Mouse (Mus musculus) frontal cortex, adult 2 months (tissue): ENCODE data around the gene Fdxr. TPM values are rescaled to one million over a fixed set of nuclear protein-coding genes. Genes with fewer than 3 reads are reported as not detected.

Source experiments
- DNase-seq, 2 experiments: peaks; one replicate each; pipeline ENCODE4 v3.0.0; 2022; ENCODE audit warnings: low spot score in 1 of 2; ENCODE audit errors: extremely low spot score in 1 of 2
- polyA plus RNA-seq: library from polyadenylated mRNA; depleted of rRNA; stranded (reverse); fragments of >200 nt; gene quantifications from 2 replicates; pipeline ENCODE4 v1.2.3, GENCODE M21; 2012

The Fdxr gene
- polyA plus RNA-seq, 1 experiment: 34.4 TPM

DNA sequence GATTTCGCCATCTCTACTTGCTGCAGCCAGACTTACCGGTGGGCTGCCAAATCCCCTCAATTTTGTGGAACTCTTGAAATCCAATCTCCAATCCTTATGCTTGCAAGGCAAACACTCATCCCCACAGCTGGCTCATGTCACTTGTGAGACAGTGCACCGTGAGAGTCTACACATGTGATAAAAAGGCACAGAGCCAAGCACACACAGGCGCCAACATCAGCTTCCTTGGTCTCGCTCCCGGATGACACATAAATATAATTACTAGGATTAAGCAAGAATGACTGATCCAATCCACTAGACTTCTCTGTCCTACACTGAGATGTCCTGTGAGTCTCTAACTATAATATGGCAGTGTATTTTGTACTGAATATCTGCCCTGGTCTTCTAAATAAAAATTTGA is 14.1 kb upstream of the Fdxr start:
- DNase-seq: peak in 1 of 2 experiments; percentile 41

DNA sequence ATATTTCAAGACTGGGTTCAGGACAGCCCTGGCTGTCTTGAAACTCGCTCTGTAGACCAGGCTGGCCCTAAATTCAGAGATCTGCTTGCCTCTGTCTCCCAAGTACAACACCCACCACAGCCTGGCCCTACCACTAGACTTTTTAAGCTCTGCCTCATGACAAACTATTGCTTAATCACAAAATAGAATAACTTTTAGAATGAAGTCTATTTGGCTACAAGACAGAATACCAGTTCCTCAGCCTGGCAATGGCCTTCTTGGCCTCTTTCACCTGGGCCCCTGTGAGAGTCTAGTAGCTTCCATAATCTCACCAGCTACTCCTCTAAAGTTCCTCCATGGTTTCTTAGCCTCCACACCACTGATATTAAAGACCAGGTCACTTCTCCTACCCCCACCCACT is 13.5 kb upstream of the Fdxr start:
- no peak for DNase-seq

DNA sequence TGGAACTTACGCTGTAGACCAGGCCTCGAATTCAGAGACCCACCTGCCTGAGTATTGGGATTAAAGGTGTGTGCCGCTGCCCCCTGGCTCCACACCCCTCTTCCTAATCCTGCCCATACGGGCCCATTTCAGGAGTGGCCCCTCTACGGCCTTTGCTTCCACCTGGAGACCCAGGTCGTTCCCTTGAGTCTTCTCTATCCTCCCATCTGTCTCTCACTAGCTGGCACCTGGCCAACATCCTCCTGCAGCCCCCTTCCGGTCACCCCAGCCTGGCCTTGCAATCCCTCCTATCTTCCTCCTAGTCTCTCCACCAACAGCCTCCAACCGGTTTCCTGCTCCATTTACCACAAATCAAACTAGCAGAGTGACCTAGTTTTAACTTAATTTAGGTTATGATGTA is 13.0 kb upstream of the Fdxr start:
- no peak for DNase-seq

DNA sequence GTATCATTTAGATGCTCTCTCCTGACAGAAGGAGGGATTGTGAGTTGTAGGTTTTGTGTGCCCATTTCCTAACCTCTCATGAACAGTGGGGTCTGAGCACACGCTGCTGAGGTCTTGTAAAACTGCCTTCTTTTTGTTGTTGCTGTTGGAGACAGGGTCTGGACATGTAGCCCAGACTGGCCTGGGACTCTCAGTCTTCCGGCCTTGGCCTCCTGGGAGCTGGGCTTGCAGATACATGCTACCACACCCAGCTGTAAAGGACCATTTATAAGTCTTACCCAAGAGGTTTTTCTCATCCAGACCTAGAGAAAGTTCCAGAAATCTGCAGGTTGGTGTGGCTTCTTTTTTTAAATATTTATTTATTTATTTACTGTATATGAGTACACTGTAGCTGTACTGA is 11.5 kb upstream of the Fdxr start:
- no peak for DNase-seq

DNA sequence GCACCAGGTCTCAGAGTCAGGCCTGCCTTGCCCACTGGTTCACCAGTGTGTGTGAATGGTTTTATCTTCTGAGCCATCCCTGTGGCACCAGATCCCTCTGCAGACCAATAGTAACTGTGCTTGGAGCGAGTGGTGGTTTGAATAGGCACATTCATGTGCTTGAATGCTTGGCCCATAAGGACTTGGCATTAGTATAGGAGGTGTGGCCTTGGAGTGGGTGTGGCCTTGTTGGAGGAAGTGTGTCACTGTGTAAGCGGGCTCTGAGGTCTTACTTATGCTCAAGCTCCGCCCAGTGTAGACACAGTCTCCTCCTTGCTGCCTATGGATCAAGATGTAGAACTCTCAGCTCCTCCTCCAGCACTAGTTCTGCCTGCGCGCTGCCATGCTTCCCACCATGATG is 10.5 kb upstream of the Fdxr start:
- no peak for DNase-seq

DNA sequence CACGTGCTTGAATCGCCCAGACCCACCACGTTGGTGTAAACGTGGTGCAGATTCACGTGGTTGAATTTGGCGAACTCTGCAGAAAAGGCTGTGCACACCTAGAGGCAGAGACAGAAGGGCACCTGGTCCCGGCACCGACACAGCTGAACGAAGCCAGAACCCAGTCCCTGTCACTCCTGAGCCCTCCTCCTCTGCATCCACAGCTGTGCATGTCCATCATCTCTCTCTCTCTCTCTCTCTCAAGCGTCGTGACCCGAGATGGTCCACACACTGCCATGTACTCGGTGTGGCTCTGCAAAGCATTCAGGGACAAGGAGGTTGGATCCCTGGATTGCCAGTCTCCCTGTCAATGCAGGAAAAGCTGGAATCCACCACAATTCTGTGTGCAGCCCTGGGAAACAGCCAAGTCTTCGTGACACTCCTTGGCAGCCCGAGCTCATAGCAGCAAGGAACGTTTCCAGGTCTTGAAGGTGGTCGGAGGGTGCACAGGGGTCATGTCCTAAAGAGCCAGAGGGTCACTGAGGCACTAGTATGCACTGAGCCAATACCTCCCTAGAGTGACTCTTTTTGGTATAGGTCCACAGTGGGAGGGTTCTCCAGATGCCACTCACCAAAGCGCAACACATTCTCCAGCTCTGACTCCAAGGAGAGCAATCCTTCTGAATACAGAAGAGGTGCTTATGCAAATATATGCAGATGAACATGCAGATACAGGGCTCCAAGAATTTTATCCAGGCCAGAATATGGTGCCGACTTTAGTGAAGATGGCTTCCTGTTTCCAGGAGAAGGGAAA is 9.5 kb upstream of the Fdxr start:
- peak in 1 of 2 experiments; percentile 48 for DNase-seq

DNA sequence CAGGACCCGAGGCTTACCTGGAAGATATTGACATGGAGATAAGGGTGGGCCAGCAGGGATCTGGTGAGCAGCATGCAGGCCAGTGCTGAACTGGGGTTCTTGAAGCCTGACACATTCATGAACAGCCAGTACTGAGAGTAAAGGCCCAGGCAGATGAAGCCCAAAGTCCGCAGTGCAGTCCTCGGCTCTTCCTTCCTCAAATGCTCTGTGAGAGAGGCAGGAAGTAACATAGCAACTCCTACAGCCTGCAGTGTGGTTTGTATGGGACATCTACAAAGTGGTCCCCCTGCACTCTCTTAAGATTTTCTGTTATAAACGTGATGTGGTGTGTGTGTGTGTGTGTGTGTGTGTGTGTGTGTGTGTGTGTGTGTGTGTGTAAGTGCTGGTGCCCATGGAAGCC is 8.4 kb upstream of the Fdxr start:
- DNase-seq: no peak

DNA sequence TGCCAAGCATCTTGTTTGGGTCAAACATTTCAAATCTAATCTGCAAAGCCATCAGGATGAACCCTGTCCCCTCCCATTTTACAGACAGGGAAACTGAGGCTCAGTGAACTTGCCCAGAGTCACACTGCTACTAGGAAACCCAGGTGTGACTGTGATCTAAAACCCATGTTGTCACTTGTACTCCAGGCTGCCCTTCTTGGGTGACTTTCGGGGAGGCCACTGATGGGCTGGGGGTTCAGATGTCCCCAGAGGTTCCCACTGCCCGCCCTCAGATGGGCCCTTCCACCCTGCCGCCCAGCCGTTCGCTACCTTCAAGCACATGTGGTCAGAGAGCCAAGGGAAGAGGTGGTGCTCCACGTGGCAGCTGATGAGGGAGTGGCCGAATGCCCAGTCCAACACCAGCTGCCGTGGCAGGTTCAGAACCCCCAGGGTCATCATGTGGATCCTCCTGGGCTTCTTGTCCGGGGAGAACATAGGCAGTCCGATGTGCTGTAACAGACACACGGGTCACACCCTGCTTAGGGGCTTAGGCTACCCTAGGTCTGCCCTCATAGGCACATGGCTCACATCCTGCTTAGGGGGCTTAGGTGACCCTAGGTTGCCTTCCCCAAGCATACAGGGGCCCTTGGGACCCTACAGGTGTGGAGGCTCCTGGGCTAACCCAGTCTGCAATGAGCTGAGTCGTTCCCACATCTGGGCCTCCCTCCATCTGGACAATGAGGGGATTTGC is 7.2 kb upstream of the Fdxr start:
- DNase-seq: no peak

DNA sequence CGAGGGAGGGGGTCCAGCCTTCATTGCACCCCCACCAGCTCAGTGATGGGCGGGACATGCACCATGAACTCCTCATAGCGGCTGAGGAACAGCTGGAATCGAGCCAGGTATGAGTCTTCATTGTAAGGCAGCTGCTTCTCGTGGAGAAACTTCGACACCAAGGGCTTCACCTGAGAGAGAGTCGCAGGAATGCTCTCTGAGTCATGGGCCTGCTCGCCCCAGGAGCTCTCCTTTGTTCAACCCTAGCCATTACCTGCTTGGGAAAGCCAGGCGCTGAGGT is 6.6 kb upstream of the Fdxr start:
- DNase-seq: no peak

DNA sequence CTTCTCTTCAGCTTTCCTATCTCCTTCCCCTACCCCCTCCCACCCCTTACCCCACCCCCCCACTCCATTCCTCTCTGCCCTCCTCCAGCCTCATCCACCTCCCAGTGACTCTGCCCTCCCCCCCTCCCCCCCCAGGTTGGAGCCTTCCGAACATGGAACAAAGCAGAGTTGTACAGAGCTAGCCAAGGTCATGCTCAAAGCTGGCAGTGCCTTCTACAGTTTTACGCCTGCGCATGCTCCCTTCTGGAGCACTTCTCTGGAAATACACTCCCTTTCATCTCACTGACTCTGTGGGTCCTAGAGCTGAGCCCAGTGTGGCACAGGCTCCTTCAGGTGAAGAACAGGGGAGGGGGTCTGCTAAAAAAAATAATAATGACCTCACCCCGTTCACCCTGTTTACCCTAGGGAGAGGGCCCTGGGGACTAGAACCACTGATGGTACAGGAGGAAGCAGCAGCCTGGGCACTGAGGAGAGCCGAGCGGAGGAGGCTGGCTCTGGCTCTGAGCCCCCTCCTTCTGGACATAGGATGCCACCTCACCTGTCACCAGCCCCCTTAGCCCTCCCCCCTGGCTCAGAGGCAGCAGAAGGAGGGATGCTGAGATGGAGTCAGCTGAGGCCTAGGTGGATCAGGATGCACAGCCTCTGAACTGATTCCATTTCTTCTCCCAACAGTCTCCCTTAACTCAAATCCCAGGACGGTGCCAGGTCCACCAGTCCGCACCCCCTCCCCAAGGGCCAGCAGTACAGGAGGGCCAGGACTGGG is 6.1 kb upstream of the Fdxr start:
- peak in 1 of 2 experiments; percentile 42 for DNase-seq

DNA sequence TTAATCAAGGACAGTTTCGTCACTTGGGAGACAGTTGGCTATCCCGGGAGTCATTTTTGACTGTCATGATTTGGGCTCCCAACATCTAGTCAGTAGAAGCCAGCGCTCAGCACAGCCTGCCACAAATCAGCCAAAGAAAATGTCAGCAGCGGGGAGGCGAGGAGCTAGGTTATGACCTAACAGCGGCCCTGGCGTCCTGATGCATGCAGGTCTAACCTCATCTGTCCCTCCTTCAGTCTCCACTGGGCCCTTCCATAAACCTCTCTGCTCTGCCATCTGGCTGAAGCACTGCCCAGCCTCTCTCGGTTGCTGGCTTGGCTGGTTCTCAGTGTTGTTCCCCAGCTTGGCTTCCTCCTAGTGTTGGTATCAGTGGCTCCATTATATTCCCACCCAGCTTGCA is 5.4 kb upstream of the Fdxr start:
- DNase-seq: peak in 1 of 2 experiments; percentile 33

DNA sequence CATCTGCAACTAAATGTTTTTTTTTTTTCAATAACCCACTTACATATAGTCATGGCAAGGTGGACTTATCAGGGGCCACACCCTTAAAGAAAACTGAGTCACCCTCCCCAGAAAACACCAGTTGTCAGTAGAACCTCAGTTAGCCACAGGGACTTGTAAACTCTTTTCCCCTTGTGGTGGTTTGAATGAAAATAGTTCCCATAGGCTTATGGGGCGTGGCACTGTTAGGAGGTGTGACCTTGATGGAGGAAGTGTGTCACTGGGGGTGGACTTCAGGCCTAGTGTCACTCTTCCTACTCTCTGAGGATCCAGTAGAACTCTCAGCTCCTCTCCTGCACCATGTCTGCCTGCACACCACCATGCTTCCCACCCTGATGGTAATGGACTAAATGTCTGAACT is 2.9 kb upstream of the Fdxr start:
- no peak for DNase-seq

DNA sequence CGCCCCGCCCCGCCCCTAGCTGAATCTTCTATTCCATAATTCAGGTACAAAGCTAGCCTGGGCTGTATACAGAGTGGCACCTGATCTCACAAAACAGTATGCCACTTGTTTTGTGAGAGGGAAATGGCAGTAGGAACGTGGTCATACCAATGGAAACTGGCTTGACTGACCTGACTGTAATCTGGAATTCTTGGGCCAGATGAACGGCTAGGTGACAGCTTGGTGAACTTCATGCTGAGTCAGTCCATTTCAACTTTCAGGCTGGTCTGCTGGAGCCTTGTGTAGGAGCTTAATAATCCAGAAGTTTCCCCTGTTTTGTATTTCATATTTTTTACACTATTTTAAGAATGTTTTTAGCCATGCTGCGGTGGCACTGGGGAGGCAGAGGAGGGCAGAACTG is 1.3 kb upstream of the Fdxr start:
- no peak for DNase-seq

DNA sequence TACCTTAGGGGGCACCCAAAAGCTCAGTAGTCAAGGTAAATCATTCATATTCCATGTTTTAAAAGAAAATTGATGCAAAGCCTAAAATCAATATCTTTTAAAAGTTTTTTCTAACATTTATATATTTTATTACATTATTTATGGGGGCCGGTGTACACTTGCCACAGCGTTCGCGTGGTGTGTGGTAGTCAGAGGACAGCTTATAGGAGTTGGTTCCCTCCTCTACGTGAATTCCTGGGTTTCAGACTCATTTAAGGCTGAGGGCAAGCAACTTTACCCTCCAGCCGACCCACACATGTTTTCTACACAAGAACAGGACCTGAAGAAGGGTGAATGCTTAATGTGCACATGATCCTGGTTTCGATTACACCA is 740 bp upstream of the Fdxr start:
- no peak for DNase-seq

DNA sequence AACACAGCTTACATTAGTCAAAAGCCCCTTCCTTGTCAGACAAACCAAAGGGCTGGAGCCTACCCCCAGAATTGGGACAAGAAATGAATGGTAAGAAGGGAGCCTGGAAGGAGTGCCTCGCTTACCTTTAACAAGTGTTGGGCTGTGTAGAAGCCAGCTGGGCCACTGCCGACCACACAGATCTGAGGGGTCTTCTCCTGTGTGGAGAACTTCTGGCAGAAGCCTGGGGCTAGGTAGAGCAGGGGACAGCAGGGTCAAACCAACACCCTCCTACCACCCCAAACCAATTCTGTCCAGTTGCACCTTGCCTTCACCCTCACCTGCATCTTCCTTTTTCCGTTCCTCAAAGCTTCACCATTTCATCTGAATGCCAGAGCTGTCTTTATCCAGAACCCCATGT is 896 bp downstream of the Fdxr start:
- no peak for DNase-seq

DNA sequence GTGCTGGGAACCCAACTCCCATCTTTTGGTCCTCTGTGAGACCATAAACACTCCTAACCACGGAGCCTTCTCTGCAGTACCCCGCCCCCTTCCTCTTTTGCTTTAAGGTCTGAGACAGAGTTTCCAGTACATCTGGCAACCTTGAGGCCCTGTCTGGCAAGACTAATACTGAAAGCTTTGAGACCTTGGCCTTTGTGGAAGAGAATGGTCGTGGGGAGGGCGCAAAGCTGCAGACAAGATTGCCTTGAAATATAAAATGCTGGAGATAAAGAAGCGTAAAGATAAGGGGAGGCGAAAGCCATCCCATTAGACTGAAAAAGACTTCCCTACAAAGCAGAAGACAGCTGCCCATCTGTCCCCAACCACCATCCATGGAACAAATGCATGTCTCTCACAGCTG is 1.3 kb downstream of the Fdxr start:
- no peak for DNase-seq

DNA sequence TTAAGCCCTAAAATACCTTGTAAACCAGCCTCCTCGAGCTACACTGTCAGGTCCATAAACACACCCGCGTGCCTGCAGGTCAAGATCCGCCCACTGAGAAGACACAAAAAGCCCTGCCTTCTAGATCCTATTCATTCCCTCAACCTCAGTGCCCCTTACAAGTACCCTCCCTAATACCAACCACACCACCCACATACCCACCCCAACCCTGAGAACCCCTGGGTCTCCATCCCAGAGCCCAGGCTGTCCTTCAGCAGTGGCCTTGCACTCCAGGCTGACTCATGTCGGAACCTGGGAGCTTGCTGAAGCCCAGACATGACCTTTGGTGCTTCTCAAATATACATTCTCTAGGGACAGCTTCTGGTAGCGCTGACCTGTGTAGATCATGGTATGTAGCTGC is 2.1 kb downstream of the Fdxr start:
- DNase-seq: no peak

DNA sequence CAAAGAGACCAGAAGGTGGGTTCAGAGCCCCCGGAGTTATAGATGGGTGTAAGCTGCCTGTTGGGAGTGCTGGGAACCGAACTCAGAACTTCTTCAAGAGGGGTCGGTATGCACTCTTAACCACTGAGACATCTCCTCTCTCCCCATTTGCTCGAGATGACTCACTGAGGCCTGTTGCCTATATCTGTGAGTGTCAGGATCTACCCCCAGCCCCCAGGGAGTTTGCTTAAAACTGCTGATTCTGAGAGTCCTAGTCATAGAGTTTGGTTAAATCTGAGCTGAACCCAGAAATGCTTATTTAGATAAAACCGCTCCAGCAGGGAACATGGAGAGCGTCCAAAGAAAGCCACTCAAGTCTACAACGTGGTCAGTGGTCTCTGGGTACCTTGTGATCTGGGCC is 2.7 kb downstream of the Fdxr start:
- DNase-seq: no peak

DNA sequence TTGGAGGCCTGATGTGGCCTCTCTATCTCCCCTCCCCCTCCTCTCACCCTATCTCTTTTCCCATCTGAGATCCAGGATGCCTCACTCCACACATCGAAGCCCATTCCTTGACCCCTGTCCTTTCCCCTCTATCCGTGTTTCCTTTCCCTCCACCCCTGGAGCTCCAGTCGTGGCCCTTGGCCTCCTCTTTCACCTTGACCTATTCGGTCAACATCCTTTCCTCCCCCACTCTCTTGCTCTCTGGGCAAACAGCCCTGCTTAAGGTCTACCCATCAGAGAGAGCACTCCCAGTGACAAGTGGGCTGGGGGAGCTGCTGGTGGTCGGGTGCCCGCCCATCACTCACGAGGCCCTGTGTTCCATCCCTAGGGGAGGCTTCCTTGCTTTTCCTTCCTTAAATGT is 3.1 kb downstream of the Fdxr start:
- DNase-seq: no peak

DNA sequence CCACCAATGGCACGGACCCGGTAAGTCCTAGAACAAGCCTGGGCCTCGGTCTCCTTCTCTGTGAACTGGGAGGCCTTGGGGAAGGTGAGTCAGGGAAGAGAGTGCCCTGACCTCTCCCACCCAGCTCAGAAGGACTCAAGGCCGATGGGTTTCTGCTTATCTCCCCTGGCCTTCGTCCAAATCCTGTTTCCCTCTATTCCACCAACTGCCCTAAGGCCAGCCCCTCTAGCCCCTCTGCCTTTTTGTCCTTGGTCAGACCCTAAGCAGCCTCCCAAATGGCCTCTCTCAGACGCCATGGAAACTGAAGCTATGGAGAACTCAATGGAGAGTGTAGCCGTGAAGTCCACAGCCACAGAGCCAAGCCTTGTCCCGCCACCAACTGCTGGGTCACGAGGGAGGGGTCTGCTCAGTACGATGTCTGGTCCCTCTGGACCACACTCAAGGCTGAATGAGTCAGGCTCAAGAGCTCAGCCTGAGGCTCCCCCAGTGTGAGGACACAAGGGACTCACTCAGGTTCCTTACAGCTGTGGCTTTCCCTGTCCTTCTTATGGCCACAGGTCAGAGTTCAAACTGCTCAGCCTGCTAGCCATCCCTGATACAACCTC is 3.9 kb downstream of the Fdxr start:
- no peak for DNase-seq

DNA sequence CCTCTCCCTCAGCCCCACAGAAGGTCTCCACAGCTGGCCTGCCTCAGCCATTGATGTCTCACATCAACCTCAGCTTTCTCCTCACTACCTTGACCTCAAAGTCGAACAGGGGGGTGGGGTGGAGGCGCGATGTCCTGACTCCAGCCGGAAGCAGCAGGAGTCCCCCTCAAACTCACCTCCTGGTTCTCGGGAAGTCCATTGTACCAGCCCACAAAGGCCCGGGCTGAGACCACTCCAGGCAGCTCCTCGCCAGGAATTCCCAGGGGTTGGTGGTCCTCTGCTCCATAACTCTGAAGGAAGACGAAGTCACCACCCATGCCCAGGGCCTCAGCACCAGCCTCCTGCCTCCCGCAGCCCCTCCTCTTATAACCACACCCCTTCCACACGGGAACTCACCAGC is 5.4 kb downstream of the Fdxr start:
- no peak for DNase-seq
